Mouse (Mus musculus) ES-E14 (cell line): ENCODE data around the gene Sprr2i. TPM values are rescaled to one million over a fixed set of nuclear protein-coding genes. Genes with fewer than 3 reads are reported as not detected.

Experiments used
- DNase-seq: peaks from one replicate; pipeline ENCODE4 v3.0.0-alpha.2; 2013; ENCODE audit warnings: low read depth, low spot score
- H3K27ac ChIP-seq: 2 replicates; pipeline ENCODE4 v1.5.1; 2012; ENCODE audit warnings: low read depth, mild to moderate bottlenecking, low read length, moderate library complexity, mixed read lengths; ENCODE audit not compliant: poor library complexity, insufficient read depth, severe bottlenecking
- H3K36me3 ChIP-seq: 2 replicates; pipeline ENCODE4 v1.6.1; 2012; ENCODE audit warnings: mild to moderate bottlenecking, low read length, moderate library complexity, mixed read lengths; ENCODE audit not compliant: control insufficient read depth, poor library complexity, insufficient read depth, severe bottlenecking
- H3K4me1 ChIP-seq, 2 experiments: fragments of 150-350 bp in 1 of 2; sonication (generic) in 1 of 2; 2 replicates each; pipeline ENCODE4 v1.6.1; 2012; ENCODE audit warnings: low read length in 2 of 2, mild to moderate bottlenecking in 1 of 2, mixed read lengths in 1 of 2; ENCODE audit not compliant: control insufficient read depth in 2 of 2, insufficient read depth in 2 of 2, poor library complexity in 1 of 2
- H3K4me3 ChIP-seq, 2 experiments: fragments of 150-350 bp in 1 of 2; sonication (generic) in 1 of 2; 2 replicates each; pipeline ENCODE4 v1.5.1; 2012; ENCODE audit warnings: low read length in 2 of 2, low read depth in 1 of 2, mild to moderate bottlenecking in 1 of 2, mixed read lengths in 1 of 2; ENCODE audit not compliant: insufficient read depth in 1 of 2, poor library complexity in 1 of 2, severe bottlenecking in 1 of 2
- H3K9ac ChIP-seq: 2 replicates; pipeline ENCODE4 v1.6.1; 2012; ENCODE audit warnings: low read depth, mild to moderate bottlenecking, low read length, mixed read lengths; ENCODE audit not compliant: poor library complexity, insufficient read depth, severe bottlenecking
- H3K9me3 ChIP-seq: fragments of 150-350 bp; sonication (generic); 2 replicates; pipeline ENCODE4 v1.6.1; 2012; ENCODE audit warnings: low read depth, mild to moderate bottlenecking, low read length; ENCODE audit not compliant: control insufficient read depth, insufficient read depth
- CHD2 ChIP-seq: IDR thresholded peaks from 2 replicates; pipeline ENCODE4 v1.6.1; 2014; ENCODE audit warnings: mild to moderate bottlenecking, low read depth, low read length, inconsistent platforms
- HCFC1 ChIP-seq: IDR thresholded peaks from 2 replicates; pipeline ENCODE4 v1.6.1; 2012; ENCODE audit warnings: low read length, inconsistent platforms, borderline replicate concordance; ENCODE audit not compliant: insufficient read depth
- MAFK ChIP-seq: IDR thresholded peaks from 2 replicates; pipeline ENCODE4 v1.6.1; 2014; ENCODE audit warnings: mild to moderate bottlenecking, low read depth, low read length, inconsistent platforms; ENCODE audit not compliant: insufficient read depth
- ZC3H11A ChIP-seq: IDR thresholded peaks from 2 replicates; pipeline ENCODE4 v1.6.1; 2012; ENCODE audit warnings: low read depth, mild to moderate bottlenecking, inconsistent platforms, low read length, borderline replicate concordance
- ZNF384 ChIP-seq: IDR thresholded peaks from 2 replicates; pipeline ENCODE4 v1.6.1; 2012; ENCODE audit warnings: low read depth, low read length, inconsistent platforms
- in situ Hi-C, 2 experiments: fragments of 600-800 bp; cut with MboI; formaldehyde crosslinking; loops; one replicate each; pipeline ENCODE4 v1.15.1; 2025; ENCODE audit warnings: low sequenced_read_pairs in 2 of 2, inconsistent platforms in 1 of 2; ENCODE audit not compliant: unreplicated experiment in 2 of 2
- total RNA-seq: library from RNA; depleted of rRNA; stranded (reverse); fragments of 300-350 nt; gene quantifications from 2 replicates; pipeline ENCODE4 v1.2.3, GENCODE M21; 2012

Gene Sprr2i
- total RNA-seq, 1 experiment = not detected

GRCm38 (mm10) chr3:92394301-92394700 lies 13.5 kb upstream of the Sprr2i start:
- H3K4me1 ChIP-seq = no peaks in the 10 kb centered on the region
- no peak for DNase-seq
- H3K27ac ChIP-seq = no peak overlapping the region
- no peaks in the 10 kb centered on the region for H3K9me3 ChIP-seq
- no peak for TF ChIP-seq HCFC1
- TF ChIP-seq ZC3H11A = no peak
- TF ChIP-seq CHD2 = no peak
- no peak for TF ChIP-seq ZNF384
- TF ChIP-seq MAFK = no peak
- in situ Hi-C loops = no loop called here
- H3K9ac ChIP-seq = no peak overlapping the region
- H3K4me3 ChIP-seq = no peak overlapping the region
- no peaks in the 10 kb centered on the region for H3K36me3 ChIP-seq

- Histone ChIP-seq H3K27ac (no peak within 1 kb of the TSS), H3K9ac (no peak within 1 kb of the TSS), H3K4me3 (no peak within 1 kb of the TSS), H3K36me3 (no peaks in the 10 kb centered on the region), H3K9me3 (no peaks in the 10 kb centered on the region), H3K4me1 (no peaks in the 10 kb centered on the region)
- no peak for TF ChIP-seq CHD2
- TF ChIP-seq HCFC1 = no peak
- no peak for TF ChIP-seq MAFK
- TF ChIP-seq ZC3H11A = no peak
- no peak for TF ChIP-seq ZNF384
- no peak for DNase-seq
- in situ Hi-C loops = no loop called here
Observed at GRCm38 (mm10) chr3:92417782-92418181, 10.0 kb downstream of the Sprr2i start, which contains the start of gene Sprr2j-ps. Sprr2j-ps (plus strand) TSS chr3:92418082.

DNA sequence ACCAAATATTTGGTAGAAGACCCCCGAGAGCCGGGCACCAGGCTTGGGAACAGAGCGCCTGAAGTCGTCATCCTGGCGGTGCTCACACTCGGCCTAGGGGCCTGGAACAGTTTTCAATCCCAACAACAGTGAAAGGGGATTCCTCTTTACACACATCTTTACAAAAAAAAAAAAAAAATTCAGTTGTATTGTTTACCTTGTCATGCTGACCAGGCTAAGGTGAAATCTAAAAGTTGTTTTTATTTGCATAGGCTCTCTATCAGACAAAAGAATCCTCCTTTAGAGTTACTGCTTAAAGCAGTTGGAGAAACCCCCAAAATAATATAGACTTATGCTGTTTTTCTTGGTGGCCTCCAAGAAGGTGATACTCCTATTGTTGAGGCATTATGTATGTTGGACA lies 21.5 kb downstream of the Sprr2i start, which contains the start of gene Gm9774:
Gene Gm9774, minus strand, starts transcription at position 101 of the 400 bp plus-strand sequence.
- no peak within 1 kb of the TSS for H3K9ac ChIP-seq
- H3K9me3 ChIP-seq = no peaks in the 10 kb centered on the region
- H3K27ac ChIP-seq = no peak within 1 kb of the TSS
- no peaks in the 10 kb centered on the region for H3K36me3 ChIP-seq
- peak within 1 kb of the TSS in 1 of 2 experiments; percentile 21; a peak in 1 of 4 replicates for H3K4me3 ChIP-seq
- no peak for TF ChIP-seq MAFK
- TF ChIP-seq HCFC1 = no peak
- TF ChIP-seq ZNF384 = no peak
- TF ChIP-seq ZC3H11A = no peak
- TF ChIP-seq CHD2 = no peak
- H3K4me1 ChIP-seq = no peaks in the 10 kb centered on the region
- in situ Hi-C loops = no loop called here
- DNase-seq = no peak

GRCm38 (mm10) chr3:92432282-92432681 lies 24.5 kb downstream of the Sprr2i start, which contains the start of gene Sprr2k:
Sprr2k (plus strand) TSS chr3:92432582.
- no peak for DNase-seq
- Histone ChIP-seq H3K4me3 (no peak within 1 kb of the TSS), H3K4me1 (no peaks in the 10 kb centered on the region), H3K36me3 (no peaks in the 10 kb centered on the region), H3K27ac (no peak within 1 kb of the TSS), H3K9me3 (no peaks in the 10 kb centered on the region), H3K9ac (no peak within 1 kb of the TSS)
- TF ChIP-seq ZNF384 (no peak), ZC3H11A (no peak), CHD2 (no peak), MAFK (no peak), HCFC1 (no peak)
- in situ Hi-C loops = no loop called here

DNA sequence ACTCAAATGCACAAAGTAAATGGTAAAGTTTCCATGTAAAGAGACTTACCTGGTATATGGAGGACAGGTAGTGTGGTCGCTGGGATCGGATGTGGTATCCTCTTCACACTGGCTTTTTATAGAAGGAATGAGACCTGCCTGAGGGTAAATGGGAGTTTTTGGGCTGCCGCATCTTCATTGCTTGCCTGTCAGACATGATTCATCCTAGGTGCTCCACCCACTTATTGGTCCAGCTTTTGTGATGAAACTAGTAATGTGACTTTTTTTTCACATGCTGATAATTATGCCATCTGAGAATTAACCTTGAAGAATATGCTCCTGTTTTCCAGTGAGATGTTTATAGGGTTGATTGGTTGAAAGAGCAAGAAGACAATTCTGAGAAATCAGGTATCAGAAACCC lies 30.9 kb downstream of the Sprr2i start, which contains the start of gene Sprr1b:
Gene Sprr1b, minus strand, starts transcription at position 101 of the 400 bp plus-strand sequence.
- Histone ChIP-seq H3K4me3 (no peak within 1 kb of the TSS), H3K4me1 (no peaks in the 10 kb centered on the region), H3K9me3 (no peaks in the 10 kb centered on the region), H3K27ac (no peak within 1 kb of the TSS), H3K9ac (no peak within 1 kb of the TSS), H3K36me3 (no peaks in the 10 kb centered on the region)
- DNase-seq = no peak
- in situ Hi-C loops = no loop called here
- TF ChIP-seq ZC3H11A (no peak), MAFK (no peak), CHD2 (no peak), HCFC1 (no peak)
